Mouse (Mus musculus) embryonic facial prominence, embryonic 11.5 days (tissue): ENCODE measurements around the gene Fbln2. TPM values are rescaled to one million over a fixed set of nuclear protein-coding genes. Genes with fewer than 3 reads are reported as not detected.

ENCODE experiments used
- ATAC-seq: fragments of 200-750 bp; cut with Nextera tagmentation; replicated peaks from 2 replicates; pipeline ENCODE4 v1.8.0; 2017; ENCODE audit warnings: low read depth; ENCODE audit not compliant: insufficient number of reproducible peaks, low FRiP score, low TSS enrichment
- DNase-seq: peaks from one replicate; pipeline ENCODE4 v3.0.0-alpha.2; 2015; ENCODE audit warnings: low spot score
- H3K27ac ChIP-seq: fragments of 300-500 bp; sonication (generic); replicated peaks from 2 replicates; pipeline ENCODE4 v1.5.1; 2014; ENCODE audit warnings: mild to moderate bottlenecking, low read depth, low read length, control low read depth
- H3K27me3 ChIP-seq: fragments of 300-500 bp; sonication (generic); 2 replicates; pipeline ENCODE4 v1.6.1; 2014; ENCODE audit warnings: mild to moderate bottlenecking, low read length, moderate library complexity, mixed read lengths; ENCODE audit not compliant: control insufficient read depth, insufficient read depth
- H3K36me3 ChIP-seq: fragments of 300-500 bp; sonication (generic); replicated peaks from 2 replicates; pipeline ENCODE4 v1.6.1; 2014; ENCODE audit warnings: low read depth, mild to moderate bottlenecking, low read length, moderate library complexity, mixed read lengths; ENCODE audit not compliant: control insufficient read depth, insufficient read depth
- H3K4me1 ChIP-seq: fragments of 300-500 bp; sonication (generic); 2 replicates; pipeline ENCODE4 v1.6.1; 2014; ENCODE audit warnings: low read length, mixed read lengths; ENCODE audit not compliant: control insufficient read depth, insufficient read depth
- H3K4me2 ChIP-seq: fragments of 300-500 bp; sonication (generic); 2 replicates; pipeline ENCODE4 v1.6.1; 2014; ENCODE audit warnings: low read depth, mild to moderate bottlenecking, control low read depth, low read length, moderate library complexity
- H3K4me3 ChIP-seq: fragments of 300-500 bp; sonication (generic); 2 replicates; pipeline ENCODE4 v1.5.1; 2014; ENCODE audit warnings: low read depth, low read length, control low read depth
- H3K9ac ChIP-seq: fragments of 300-500 bp; sonication (generic); replicated peaks from 2 replicates; pipeline ENCODE4 v1.6.1; 2014; ENCODE audit warnings: mild to moderate bottlenecking, control low read depth, low read length
- H3K9me3 ChIP-seq: fragments of 300-500 bp; sonication (generic); replicated peaks from 2 replicates; pipeline ENCODE4 v1.6.1; 2016; ENCODE audit warnings: mild to moderate bottlenecking, low read length, inconsistent platforms, mixed read lengths; ENCODE audit not compliant: control insufficient read depth
- WGBS: fragments of 180-500 bp; shearing (Covaris S2); extraction: QIAGEN DNeasy Blood & Tissue Kit; methylation state at CpG from one replicate; pipeline ENCODE4 v1.1.7; 2014; 5-methylcytosine and 5-hydroxymethylcytosine counted together
- polyA plus RNA-seq: library from polyadenylated mRNA; unstranded; fragments of >200 nt; fragmentation: Nextera tagmentation; extraction: Ambion mirVana; gene quantifications from 2 replicates; pipeline ENCODE4 v1.2.1, GENCODE M21; 2014

Fbln2 gene
- polyA plus RNA-seq, 1 experiment from 2014 or later = 61.9 TPM

DNA sequence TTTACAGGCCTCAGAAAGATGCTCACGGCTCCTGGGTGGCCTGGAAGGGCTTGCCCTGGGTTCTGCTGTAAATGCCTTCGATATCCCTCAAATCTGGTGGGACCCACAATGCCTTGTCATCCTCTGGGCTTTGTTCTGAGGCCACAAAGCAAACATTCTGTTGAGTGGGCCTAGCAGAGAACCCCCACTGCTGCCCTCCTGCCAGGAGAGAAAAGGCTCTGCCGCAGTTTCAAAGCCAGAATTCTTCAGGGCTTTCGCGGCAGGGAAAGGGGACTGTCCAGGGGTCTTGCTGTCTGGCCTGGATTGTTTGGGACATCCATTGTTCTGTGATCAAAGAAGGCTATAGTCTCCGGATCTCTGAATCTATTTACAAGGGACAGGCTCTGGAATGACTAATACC is 33.1 kb downstream of the Fbln2 start:
- no peak overlapping the region for H3K4me2 ChIP-seq
- ATAC-seq = no peak
- 23% methylated on average over 6 of the region's 6 CpGs for WGBS

DNA sequence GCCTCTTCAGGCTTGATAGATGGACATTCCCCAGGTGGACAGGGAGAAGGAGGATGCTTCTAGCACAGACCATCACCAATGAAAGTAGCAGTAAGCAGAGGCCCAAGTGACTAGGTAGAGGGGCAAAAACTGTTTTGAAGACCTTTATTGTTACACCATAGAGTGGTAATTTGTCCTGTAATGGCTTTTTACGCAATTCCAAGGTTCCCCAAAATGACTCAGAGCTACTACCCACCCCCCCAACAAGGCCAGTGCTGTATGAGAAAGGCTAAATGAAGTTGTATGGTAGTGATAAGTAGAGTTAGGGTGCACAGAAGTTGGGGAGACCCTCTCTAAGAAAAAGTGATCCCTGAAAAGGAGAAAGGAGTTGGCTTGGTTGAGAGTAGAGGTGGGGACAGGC is 35.1 kb downstream of the Fbln2 start:
- Histone ChIP-seq H3K4me1 (peaks cover 3% of the 10 kb centered on the region; the same call in 1 of the 2 replicates), H3K9ac (no peak overlapping the region), H3K9me3 (no peaks in the 10 kb centered on the region), H3K4me2 (no peak overlapping the region), H3K36me3 (no peaks in the 10 kb centered on the region), H3K4me3 (no peak overlapping the region), H3K27ac (no peak overlapping the region), H3K27me3 (no peaks in the 10 kb centered on the region)
- DNase-seq (no peak), ATAC-seq (no peak)
- 96% methylated on average over 1 of the region's 1 CpGs for WGBS

More for the DNA sequence above, 33.1 kb downstream of the Fbln2 start:
- Histone ChIP-seq H3K4me3 (no peak overlapping the region), H3K9me3 (no peaks in the 10 kb centered on the region), H3K36me3 (no peaks in the 10 kb centered on the region), H3K27me3 (no peaks in the 10 kb centered on the region), H3K4me1 (peaks cover 3% of the 10 kb centered on the region; the same call in 1 of the 2 replicates), H3K27ac (no peak overlapping the region), H3K9ac (no peak overlapping the region; the same call in 1 of the 2 replicates)
- no peak for DNase-seq

- DNase-seq (no peak), ATAC-seq (no peak)
- H3K4me3 ChIP-seq = no peak overlapping the region
- no peaks in the 10 kb centered on the region for H3K27me3 ChIP-seq
- H3K9me3 ChIP-seq = no peaks in the 10 kb centered on the region
- no peak overlapping the region for H3K9ac ChIP-seq
- H3K36me3 ChIP-seq = no peaks in the 10 kb centered on the region
- H3K4me2 ChIP-seq = no peak overlapping the region
- no peak overlapping the region for H3K27ac ChIP-seq
- 82% methylated on average over 4 of the region's 4 CpGs for WGBS
- H3K4me1 ChIP-seq = peaks cover 3% of the 10 kb centered on the region; the same call in 1 of the 2 replicates
Measured at GRCm38 (mm10) chr6:91248627-91249026, 36.4 kb downstream of the Fbln2 start.

DNA sequence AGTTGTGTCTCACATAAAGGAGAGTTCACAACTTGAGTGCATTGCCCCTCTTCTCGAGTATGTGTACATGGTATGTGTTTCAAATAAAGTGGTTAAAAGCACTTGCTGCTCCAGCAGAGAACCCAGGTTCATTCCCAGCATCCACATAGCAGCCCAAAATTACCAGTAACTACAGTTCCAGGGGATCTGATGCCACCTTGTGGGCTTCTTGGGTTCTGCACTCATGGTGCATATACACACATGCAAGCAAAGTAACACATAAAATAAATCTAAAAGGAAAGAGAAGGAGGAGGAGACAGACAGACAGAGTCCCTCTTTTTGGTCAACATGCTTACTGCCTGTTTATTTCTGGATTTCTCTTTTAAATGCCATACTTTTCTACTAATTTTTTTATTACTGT is 37.5 kb downstream of the Fbln2 start:
- H3K4me1 ChIP-seq = peaks cover 3% of the 10 kb centered on the region; the same call in 1 of the 2 replicates
- ATAC-seq (no peak), DNase-seq (no peak)
- no peaks in the 10 kb centered on the region for H3K9me3 ChIP-seq
- no peaks in the 10 kb centered on the region for H3K27me3 ChIP-seq
- no peak overlapping the region for H3K27ac ChIP-seq
- H3K36me3 ChIP-seq = no peaks in the 10 kb centered on the region
- H3K4me2 ChIP-seq = no peak overlapping the region
- H3K4me3 ChIP-seq = no peak overlapping the region
- WGBS = 89% methylated on average over 1 of the region's 1 CpGs
- no peak overlapping the region for H3K9ac ChIP-seq

DNA sequence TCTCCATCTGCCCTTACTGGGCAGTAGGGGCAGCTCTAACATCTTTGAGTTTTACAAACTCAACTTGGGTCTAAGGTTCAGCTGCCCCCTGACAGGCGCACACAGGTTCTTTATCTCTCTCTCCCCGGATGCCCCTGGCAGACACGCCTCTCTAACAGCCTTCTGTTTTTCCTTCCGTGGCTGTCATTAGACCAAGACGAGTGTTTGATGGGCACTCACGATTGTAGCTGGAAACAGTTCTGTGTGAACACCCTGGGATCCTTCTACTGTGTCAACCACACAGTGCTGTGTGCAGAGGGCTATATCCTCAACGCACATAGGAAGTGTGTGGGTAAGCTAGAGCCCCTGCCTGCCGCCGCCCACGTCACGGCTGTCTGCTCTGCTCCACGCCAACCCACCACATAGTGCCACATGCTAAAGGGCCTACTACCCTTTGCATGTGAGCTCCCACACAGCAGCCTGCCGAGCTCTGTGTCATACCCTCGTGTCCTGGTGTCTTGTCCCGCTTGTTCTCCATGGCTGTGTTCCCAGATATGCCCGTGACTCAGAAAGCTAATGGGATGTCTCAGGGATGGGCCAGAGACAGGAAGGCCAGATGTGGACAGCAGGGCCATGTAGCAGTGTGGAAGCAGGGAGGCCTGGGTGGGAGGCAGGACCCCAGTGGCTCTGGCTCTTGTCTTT is 47.3 kb downstream of the Fbln2 start:
- WGBS = 82% methylated on average over 16 of the region's 16 CpGs
- Histone ChIP-seq H3K27ac (no peak overlapping the region), H3K9me3 (no peaks in the 10 kb centered on the region), H3K9ac (no peak overlapping the region), H3K4me2 (no peak overlapping the region), H3K4me1 (no peaks in the 10 kb centered on the region), H3K4me3 (no peak overlapping the region), H3K27me3 (no peaks in the 10 kb centered on the region), H3K36me3 (peaks cover 2% of the 10 kb centered on the region)
- ATAC-seq (no peak), DNase-seq (no peak)

DNA sequence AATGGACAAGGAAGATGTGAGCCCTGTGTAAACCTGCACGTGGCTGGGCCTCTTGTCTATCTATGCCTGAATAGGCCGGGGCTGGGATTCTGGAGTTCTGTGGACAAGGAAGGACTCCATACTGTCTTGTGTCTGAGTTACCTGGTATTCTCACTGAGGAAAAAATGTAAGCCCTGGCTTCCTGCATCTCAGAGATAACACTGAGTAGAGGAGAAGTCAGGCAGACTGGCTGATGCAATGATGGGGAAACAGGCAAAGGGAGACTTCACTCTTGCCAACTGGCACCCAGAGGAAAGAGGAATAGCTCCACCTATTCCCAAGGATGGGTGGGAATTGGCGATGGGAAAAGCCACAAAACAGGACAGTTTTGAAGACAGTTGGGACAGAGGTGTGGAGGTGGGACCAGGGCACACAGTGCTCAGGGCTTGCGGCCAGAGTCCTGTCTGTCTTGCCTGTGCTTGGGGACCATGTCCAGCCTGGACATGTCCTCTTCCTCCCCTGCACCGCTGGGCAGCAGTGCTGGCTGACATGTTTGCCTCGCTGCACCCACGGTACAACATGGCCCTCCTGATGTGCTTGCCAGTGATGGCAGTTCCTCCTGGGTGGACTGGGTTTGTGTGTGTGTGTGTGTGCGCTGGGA is 48.2 kb downstream of the Fbln2 start:
- H3K4me3 ChIP-seq = no peak overlapping the region
- H3K36me3 ChIP-seq = peaks cover 2% of the 10 kb centered on the region; the same call in 1 of the 2 replicates
- no peaks in the 10 kb centered on the region for H3K27me3 ChIP-seq
- H3K4me1 ChIP-seq = no peaks in the 10 kb centered on the region
- H3K9ac ChIP-seq = no peak overlapping the region
- no peaks in the 10 kb centered on the region for H3K9me3 ChIP-seq
- no peak overlapping the region for H3K4me2 ChIP-seq
- ATAC-seq (no peak), DNase-seq (no peak)
- 89% methylated on average over 8 of the region's 8 CpGs for WGBS
- H3K27ac ChIP-seq = no peak overlapping the region

DNA sequence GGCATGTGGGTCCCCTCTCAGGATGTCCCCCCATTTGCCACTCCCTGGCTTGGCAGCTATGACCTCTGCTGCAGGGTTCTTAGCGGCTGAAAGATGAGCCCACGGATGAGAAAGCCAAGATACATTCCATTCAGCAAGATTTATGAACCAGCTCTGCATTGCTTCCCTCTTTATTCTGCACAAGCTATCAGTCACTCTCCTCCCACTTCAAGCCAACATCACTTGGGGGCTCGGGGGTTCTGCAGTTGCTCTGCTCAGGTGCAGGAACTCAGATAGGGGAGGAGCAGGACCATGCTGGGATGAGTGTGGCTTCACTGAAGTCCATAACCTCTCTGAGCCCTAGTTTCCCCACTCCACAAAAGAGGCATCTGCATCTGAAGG is 48.7 kb downstream of the Fbln2 start:
- Histone ChIP-seq H3K27me3 (no peaks in the 10 kb centered on the region), H3K36me3 (peaks cover 2% of the 10 kb centered on the region; the same call in 1 of the 2 replicates), H3K27ac (no peak overlapping the region), H3K9ac (no peak overlapping the region), H3K4me2 (no peak overlapping the region), H3K9me3 (no peaks in the 10 kb centered on the region), H3K4me1 (no peaks in the 10 kb centered on the region), H3K4me3 (no peak overlapping the region)
- WGBS = 60% methylated on average over 3 of the region's 3 CpGs
- ATAC-seq (no peak), DNase-seq (no peak)

GRCm38 (mm10) chr6:91265616-91266015 is 53.4 kb downstream of the Fbln2 start:
- no peak overlapping the region for H3K4me3 ChIP-seq
- no peaks in the 10 kb centered on the region for H3K4me1 ChIP-seq
- H3K9me3 ChIP-seq = no peaks in the 10 kb centered on the region
- no peak overlapping the region for H3K27ac ChIP-seq
- H3K9ac ChIP-seq = no peak overlapping the region
- DNase-seq (no peak), ATAC-seq (no peak)
- H3K4me2 ChIP-seq = no peak overlapping the region
- no peaks in the 10 kb centered on the region for H3K27me3 ChIP-seq
- H3K36me3 ChIP-seq = peaks cover 2% of the 10 kb centered on the region
- WGBS = 86% methylated on average over 12 of the region's 12 CpGs
